Mouse (Mus musculus): ENCODE data around the gene Cabp7. TPM values are rescaled to one million over a fixed set of nuclear protein-coding genes. Genes with fewer than 3 reads are reported as not detected.
A peak's percentile ranks its signal among the peaks of the same experiment; 100 is the strongest.

Cabp7 gene
- 0.16 and 0.17 TPM in 2 replicates for polyA plus RNA-seq (2015; fragmentation: Nextera tagmentation; extraction: Ambion mirVana)

DNA sequence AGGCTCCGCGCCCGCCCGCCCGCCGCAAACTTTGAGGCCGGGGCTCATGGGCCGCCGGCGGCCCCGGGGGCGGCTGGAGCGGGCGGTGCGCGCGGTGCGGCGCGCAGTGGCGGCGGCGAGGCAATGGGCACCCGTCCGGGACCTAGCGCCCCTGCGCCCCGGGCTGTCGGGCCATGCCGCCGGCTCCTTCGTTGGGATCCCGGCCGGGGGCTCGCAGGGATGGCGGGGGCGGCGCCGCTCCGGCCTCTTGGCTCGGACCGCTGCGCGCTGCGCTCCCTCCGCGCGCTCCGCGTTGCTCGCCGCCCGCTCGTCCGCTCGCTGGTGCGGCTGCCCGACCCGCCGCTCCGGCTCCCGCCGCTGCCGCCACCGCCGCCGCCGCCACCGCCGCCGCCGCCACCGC, at the start of gene Cabp7:
TSS of gene Cabp7 (minus strand) at position 46 of the 400 bp plus-strand sequence.
- no peak for DNase-seq (ENCODE audit: low spot score)

DNA sequence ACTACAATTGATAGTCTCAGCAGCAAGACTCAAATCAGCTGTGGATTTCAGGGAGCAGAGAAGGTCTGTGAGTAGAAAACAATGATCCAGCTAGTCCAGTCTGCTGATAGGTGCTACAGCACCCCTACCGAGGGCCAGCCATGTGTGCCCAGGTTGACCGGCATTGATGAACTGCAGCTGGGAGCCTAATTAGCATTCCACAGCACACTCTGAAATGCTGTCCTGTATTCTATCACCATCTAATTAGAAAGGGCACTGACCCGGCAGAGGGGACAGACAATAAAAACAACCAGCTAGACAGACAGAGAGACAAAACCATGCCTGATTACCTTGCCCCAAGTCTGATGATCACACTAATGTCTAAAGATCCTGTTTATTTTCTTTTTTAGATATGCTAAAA, 46.4 kb upstream of the Cabp7 start:
- DNase-seq (ENCODE audit: low spot score), result no peak

DNA sequence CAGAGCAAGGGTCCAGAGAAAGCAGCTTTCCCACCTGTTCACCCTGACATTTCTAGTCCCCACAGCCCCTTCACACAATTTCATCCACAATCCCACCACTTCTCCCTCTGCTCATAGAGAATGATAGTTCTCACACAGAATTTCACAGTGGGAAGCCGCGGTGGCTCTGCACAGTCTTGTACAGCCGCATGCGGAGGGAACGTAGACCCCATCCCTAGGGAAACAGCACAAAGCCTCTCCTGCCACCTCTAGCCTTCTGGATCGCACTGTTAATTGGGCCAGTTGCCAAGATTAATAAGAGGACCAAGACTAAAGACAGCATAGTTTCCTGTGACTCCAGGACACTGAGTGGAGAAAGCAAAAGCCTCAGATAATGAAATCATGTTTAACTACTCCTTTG, 45.0 kb upstream of the Cabp7 start:
- no peak for DNase-seq (ENCODE audit: low spot score)

DNA sequence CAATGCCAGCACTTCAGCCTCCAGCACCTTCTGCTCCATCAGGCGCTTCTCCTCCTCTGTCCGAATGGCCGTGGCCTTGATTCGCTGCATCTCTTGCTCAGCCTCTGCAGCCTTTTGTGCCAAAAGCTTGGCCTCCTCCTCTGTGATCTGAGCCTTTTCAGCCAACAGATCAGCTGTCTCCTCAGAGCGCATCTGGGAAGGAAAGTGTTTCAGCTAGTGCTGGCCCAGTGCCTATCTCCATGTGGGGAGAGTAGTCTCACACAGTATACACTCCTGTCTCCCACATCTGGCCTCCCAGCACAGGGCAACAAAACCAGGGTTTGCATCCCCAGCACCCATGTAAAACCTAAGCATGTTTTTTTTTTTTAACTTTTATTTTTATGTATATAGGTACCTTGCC, 43.1 kb upstream of the Cabp7 start:
- no peak for DNase-seq (ENCODE audit: low spot score)

DNA sequence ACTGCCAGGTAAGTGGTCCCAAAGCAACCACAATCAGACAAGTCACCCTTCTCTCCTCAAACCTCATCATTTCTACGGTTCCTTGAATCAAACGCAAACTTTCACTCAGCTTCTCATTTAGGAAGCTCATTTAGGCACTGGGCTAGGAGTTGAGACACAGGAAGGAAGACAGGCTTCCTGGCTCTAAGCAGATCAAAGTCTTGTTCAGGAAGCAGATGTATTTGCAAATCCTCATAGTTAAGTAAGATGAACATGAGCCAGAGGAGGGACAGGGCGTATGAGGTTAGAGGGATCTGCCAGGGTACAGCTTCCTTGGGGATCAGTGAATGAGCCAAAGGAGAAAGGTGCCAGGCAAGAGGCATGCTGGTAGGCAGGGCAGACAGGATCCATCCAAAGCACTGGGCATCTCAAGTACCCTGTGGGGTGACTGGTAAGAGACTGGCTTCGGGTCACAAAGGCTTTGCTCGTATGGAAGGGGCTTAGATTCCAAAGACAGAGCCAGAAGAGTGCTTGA, 38.1 kb upstream of the Cabp7 start:
- peak; percentile 25 for DNase-seq (ENCODE audit: low spot score)

DNA sequence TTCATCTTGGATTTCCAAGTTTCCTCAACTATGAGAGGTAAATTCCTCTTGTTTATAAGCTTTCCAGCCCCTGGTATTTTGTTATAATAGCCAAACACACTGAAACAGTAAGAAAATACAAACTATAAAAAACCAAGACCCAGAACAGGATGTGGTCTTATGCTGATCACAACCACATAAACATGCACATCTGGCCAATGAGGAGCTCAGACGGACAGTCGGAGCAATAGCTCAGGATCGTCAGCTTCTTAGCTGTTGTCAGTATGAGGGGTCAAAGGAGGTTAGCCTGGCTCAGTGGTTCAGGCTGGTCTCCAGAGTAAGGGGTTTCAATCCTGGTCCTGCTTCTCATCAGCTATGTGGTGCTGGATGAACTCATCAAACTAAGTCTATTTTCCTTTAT, 36.5 kb upstream of the Cabp7 start:
- no peak for DNase-seq (ENCODE audit: low spot score)

DNA sequence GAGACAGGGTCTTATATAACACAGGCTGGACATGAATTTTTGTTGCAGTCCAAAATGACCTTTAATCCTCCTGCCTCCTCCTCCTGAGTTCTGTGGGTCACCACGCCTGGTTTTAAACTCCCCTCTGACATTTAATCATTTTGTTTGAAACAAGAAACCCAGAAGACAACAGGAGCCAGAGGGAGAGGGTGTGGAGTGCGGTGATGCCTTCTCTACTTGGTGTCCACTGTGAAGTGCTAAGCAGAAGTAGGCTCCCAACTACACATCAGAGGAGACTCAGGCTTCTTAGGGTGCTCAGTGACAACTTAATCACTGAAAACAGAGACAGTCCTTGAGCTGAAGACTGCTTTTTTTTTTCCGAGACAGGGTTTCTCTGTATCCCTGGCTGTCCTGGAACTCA, 34.3 kb upstream of the Cabp7 start:
- DNase-seq (ENCODE audit: low spot score), result no peak

DNA sequence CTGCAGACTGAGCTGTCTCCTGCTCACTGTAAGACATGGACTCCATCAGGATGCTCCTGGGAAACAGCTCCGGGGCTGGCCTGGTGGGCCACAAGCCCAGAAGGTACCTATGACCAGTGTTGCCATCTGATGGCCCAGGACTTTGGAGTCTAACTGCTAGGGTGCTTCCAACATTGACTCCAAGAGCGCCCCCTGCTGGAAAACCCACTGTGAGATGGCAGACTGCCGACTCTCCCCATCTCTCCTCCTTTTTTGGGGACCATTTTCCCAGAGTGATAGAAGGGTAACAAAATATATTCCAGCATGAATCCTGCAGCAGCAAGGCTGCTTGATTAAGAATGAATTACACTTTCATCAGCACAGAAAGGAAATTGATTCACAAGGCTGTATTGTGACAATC, 26.3 kb upstream of the Cabp7 start:
- peak; percentile 47 for DNase-seq (ENCODE audit: low spot score)

DNA sequence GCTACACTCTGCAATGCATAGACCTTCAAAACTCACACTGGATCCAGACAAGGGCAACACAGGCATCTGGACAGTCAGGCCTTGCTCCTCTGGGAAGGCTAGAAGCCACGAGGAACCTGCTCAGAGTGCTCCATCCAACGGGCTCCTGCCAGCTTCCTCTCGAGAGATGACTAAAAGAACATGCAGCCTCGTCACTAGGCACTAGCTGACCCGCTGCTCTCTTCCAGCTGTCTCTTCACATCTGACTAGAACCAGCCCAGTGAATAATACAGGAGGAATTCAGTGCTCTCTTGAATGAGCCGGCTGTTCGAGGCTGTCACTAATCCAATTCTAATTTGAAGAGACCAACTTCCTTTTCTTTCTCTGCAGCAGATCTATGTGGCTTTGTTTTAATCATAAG, 25.2 kb upstream of the Cabp7 start:
- DNase-seq (ENCODE audit: low spot score), result no peak

DNA sequence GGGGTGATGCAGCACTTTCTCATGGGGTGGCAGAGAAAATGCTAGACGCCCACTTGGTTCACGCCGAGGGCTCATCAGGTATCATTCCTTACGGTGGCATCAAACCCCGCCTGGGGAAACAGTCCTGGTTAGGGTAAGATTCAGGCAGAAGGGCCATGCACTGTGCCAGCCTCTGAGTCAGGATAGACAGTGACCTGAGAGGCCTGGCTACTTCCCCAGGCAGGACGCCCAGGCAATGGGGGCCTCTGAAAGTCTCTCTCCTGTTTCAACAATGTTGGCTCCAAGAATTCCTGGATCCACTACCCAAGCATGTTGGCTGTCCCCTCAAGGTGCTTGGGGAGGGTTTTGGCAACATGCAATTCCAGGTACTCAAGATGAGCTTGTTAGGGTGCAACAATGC, 23.3 kb upstream of the Cabp7 start:
- DNase-seq (ENCODE audit: low spot score), result no peak

DNA sequence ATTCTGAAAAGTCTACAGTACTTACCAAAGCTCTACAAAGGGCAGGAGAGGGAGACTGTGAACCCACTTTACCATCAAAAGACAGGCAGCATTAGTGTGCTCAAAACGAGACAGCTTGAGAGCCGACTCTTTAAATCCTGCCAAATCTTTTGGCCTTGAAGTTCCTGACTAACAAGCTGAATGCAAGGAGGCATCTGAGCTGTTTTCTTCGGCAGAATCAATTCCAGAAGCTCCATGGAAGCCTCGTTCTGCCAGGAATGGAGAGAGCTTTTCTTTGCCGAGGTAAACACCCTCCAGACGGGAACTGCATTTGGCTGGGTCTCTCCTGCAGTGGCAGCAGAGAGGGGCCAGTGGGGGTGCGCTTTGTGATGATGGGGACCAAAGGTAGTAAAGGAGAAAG, 22.7 kb upstream of the Cabp7 start:
- DNase-seq (ENCODE audit: low spot score), result no peak

DNA sequence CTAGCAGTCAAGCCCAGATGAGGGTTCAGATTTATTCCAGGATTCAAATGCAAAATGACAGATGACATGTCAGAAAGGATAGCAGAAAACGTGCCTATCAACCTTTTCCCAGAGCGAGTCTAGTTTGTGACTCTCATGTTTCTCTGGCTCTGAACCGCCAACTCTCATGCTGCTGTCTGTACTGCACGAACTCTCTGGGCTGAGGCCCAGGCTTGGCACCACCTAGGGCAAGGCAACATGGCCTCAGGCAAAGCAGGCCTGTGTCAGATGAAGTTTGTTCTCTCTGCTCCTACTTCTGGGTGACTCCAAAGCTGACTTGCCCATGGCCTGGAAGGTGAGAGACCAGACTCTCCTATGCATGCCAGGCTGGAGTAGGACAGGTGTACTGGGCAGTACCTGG, 21.8 kb upstream of the Cabp7 start:
- no peak for DNase-seq (ENCODE audit: low spot score)

DNA sequence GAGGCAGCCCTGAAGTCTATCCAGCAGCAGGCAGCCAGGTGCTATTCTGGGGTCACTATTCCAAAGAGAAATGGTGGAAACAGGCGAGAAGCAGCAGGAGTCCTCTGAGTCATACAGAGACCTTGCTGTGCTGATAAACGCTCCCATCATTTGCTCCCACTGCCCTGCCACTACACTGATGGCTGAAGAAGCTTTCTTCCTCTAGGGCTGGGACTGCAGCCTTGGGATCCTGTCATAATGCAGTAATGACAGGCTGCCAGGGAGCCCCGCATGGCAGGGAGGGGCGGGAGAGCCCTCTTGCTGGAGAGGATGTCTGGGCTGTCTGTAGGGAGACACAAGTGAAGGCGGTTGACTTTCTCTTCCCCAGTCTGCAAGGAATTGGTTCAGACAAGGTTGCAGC, 17.9 kb upstream of the Cabp7 start:
- no peak for DNase-seq (ENCODE audit: low spot score)

DNA sequence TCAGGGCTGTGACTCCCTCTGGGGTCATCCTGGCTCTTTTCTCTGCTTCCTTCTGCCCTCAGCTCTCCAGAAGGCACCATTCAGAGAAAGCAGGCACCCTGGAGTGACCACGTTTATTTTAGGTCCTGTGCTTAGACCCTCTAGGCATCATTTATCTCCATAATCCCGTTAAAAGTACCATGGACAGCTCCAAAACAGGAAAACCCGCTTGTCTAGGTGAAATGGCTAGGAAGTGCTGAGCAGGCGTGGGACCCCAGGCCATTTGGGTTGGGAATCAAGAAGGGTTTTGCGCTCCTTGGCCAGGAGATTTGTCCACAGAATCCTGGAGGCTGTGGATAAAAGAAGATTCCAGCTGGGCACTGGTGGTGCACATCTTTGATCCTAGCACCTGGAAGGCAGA, 17.1 kb upstream of the Cabp7 start:
- DNase-seq (ENCODE audit: low spot score), result no peak

DNA sequence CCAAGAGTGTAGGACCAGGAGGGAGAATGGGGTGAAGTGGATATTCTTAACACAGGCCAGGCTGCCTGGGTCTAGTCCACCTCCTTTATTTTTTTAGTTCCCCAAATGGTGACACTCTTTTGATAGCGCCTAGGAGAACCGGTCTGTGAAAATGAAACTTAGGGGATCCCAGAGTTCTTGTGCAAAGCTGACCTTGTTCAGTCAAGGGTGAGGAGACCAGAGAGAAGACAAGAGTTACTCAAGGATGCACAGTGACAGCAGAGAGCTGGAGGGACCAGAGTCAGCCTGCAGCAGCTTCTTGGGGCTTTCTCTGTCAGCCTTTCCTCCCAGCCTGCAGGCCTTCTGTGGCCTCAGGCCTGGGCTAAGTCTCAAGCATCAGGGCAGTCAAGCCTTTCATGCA, 15.9 kb upstream of the Cabp7 start:
- no peak for DNase-seq (ENCODE audit: low spot score)

DNA sequence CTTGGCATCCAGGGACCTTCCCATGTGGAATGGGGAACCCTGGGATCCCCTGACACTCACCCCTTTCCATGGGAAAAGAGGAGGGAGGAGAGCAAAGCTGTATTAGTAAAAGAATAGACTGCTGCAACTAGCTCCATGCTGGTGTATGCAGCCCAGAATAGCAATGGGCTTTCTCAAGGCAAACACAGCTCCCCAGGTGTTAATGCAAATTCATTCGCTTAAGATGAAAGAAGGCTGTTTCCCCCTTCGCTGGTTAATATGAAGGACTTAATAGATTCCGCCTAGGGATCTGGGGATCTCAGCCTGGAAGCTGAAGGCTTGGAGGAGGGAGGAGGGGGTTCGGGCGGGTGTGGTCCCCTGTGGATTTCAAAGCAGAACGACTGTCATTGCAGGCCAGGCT, 15.4 kb upstream of the Cabp7 start:
- no peak for DNase-seq (ENCODE audit: low spot score)

DNA sequence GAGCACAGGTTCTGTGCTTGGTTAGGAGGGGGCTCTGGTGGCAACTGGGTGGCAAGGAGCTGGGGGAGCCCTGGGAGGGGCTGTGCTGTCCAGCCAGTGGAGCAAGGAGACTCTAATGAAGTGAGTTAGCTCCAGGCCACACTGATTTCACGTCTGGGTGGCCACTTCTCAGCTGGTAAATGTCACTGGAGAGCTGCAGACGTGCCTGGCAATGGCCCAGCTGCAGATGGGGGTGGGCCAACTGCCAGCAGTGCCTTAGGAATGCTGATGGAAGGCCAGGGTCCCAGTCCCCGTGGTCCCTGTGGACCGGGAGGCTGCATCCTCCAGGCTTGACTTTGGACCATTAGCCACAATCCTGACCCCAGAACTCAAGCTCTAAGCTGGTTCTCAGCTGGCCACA, 13.9 kb upstream of the Cabp7 start:
- no peak for DNase-seq (ENCODE audit: low spot score)

DNA sequence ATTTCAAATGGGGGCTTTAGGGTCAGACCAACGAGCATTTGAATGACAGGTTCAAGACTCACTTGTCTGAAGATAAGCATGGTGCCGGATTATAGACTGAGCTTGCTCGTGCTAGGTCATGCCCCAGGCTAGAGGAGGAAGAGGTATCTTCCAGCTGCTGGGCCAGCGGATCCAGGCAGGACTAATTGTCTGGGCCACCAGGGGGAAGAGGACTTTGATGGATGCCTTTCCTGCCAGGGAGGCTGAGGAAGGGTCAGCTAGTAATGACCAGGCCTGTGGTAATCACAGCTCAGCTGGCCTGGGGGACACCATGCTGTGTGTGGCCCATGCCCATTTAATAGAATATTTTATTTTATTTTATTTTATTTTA, 11.2 kb upstream of the Cabp7 start:
- no peak for DNase-seq (ENCODE audit: low spot score)

DNA sequence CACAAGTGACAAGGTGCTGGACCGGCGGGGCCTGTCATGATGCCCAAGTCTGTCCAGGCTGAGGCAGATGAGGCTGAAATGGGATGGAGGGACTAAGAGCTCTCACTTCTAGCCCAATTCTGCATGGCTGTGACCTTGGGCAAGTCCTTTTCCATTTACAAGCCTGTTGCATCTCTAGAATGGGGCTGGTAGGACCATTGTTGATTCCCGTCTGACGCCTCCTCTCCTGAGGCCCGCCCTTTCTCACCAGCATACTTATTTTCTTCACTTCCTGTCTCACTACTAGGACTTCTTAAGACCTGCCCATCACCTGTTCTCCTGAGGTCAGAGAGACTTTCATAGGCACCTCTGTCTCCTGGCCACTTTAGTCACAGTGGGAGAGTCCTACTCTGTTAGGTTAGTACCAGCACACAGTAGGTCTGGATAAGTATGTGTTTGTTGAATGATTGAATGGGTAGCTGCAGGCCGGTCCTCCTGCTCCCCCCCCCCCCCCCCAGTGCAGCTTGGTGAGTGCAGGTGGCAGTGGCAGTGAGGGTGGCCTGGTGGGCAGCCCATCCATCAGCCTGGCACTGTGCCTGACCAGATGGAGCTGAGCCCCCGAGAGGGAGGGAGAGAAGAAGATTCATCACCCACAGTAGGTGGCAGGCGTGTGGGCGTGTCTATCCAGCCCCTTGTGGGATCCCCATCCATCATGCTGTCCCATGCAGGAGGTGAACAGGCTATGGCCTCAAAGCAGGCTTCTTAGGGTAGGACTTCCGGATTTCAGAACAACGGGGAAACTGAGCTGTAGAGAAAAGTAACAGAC, 10.6 kb upstream of the Cabp7 start:
- DNase-seq (ENCODE audit: low spot score), result no peak

DNA sequence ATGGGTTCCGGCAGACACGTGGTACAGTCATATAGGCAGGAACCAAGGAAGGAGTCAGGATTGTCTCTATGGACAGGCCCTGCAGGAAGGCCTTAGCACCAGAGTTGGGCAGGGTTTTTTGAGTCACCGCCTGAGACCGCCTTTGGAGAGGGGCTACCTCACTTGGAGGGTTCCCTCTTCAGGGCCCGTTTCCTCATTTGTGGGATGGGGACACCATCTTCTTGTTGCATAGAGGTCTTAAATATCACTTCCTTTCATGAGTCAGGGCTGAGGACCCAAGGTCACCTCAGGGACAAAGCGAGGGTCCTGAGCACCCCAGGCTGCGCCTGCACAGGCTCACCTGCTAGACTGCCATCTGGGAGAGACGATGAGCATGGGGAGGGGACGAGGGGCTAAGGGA, 9.9 kb upstream of the Cabp7 start:
- DNase-seq (ENCODE audit: low spot score), result no peak

DNA sequence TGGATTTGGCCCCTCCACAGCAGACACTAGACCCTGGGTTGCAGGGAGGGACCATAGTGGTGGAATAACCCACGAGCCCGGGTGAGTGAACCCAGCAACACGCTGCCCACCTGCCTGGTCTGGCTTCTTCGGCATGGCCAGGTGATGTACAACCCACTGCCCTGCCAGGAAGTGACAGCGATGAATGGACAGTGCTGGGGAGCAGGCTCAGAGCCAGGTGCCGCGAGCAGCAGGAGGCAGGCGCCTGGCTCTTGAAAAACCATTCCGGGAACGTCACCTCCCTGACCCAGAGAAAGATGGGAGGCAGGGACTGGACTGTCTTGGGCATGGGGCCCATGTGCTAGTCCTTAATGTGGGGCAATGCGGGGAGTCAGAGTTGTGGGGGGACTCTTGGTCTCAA, 8.3 kb upstream of the Cabp7 start:
- no peak for DNase-seq (ENCODE audit: low spot score)

DNA sequence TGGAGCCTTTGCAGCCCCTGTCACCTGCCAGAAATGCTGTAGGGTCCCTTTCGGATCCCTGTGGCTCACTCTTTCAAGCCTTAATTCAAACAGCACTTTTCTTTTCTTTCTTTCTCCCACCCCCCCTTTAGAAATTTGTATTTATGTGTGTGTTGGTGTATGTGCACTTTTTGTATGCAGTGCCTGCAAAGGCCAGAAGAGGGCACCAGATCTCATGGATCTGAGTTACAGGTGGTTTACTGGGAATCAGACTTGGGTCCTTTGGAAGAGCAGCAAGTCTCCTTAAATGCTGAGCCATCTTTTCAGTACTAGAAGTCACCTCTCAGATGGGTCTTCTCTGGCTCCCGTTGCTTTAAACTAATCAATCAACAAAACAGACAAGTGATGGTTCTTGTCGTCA, 7.5 kb upstream of the Cabp7 start:
- DNase-seq (ENCODE audit: low spot score), result no peak

DNA sequence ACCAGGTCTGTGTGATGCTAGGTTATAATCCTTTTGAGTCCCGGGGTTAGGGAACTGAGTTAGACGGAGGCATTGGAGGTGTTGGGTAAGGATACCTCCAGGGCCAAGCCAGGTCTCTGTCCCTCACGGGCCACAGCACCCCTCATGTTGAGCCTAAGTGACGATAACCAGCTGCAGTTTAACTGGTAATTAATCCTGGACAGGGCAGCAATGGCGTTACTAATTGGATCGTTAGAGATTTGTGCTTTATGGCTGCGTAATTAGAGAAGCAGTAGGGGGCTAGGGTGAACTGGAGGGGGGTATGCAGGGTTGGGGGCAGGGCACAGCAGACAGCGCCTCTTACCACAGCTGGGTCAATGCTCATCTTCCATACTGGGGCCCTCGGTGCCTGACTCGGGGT, 6.3 kb upstream of the Cabp7 start:
- DNase-seq (ENCODE audit: low spot score), result no peak

DNA sequence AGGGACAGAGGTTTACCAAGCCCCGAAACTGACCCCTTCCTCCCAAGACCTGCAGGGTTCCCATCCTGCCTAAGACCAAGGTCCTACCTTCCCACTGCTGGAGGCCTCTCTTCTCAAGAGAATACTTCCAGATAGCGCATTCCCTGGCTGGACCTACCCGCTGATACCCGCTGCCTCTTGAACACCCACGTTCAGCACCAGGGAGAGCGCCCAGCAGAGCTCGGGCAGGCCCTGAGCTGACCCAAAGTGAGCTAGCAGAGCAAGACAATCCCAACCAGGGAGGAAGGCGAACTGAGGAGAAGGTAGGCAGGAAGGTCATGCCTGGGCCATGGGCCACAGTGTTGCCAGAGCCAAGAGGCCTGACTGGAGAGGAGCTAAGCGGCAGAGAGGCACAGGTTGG, 3.7 kb upstream of the Cabp7 start:
- peak; percentile 49 for DNase-seq (ENCODE audit: low spot score)

Data from thymus, postnatal 0 days (tissue).